Mouse (Mus musculus): ENCODE results near the gene Olfr1457. TPM values are rescaled to one million over a fixed set of nuclear protein-coding genes. Genes with fewer than 3 reads are reported as not detected.

The Olfr1457 gene
- polyA plus RNA-seq (2015; fragmentation: Nextera tagmentation; extraction: Ambion mirVana) = not detected in 2 replicates

DNA sequence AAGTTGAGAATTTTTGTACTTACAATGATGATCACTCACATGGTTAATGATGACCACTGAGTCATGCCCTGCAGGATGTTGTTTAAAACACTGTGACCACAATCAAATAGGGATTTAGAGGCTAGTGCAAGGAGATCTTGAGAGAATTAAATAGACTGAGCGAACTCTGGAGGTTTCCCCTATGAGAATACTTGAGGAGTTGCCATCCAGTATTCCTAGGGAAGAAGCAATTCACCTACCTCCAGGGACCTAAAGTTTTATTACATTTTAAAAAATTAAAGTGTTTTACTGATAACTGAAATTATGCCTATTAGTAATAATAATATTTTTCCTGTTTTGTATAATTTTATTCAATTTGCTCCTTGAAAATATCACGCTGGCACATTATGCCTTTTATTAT, at the start of gene Olfr1457:
TSS of gene Olfr1457 (minus strand) at position 101 of the 400 bp plus-strand sequence.
- no peak for ATAC-seq
- H3K4me1 ChIP-seq (replicated peaks) = no peaks in the 10 kb centered on the region
- H3K27me3 ChIP-seq (replicated peaks) = no peaks in the 10 kb centered on the region
- H3K4me2 ChIP-seq (replicated peaks) = no peak within 1 kb of the TSS
- 78% methylated on average over 2 of the region's 2 CpGs for WGBS
- H3K27ac ChIP-seq = no peak within 1 kb of the TSS
- H3K36me3 ChIP-seq = no peaks in the 10 kb centered on the region
- no peak within 1 kb of the TSS for H3K9ac ChIP-seq
- no peaks in the 10 kb centered on the region for H3K9me3 ChIP-seq
- H3K4me3 ChIP-seq (replicated peaks) = no peak within 1 kb of the TSS

DNA sequence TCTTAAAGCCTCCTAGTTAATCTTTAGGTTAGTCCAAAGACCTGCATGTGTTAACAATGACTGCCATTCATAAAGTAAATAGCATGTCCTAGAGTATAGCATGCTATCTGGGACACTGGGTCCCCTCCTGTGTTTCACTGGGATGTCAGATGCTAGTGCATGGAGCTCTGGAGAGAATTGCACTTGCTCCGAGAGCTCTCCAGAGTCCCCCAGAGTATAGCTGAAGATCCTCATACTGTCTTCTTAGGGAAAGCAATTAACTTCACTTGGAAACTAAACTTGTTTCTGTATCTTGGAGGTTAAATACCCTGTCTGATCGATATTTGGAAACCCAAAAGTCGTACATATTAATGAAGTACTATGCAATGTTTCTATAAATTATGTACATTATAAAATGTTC, 9.0 kb upstream of the Olfr1457 start, which contains the start of gene Olfr1458:
TSS of gene Olfr1458 (minus strand) at position 101 of the 400 bp plus-strand sequence.
- H3K4me1 ChIP-seq (replicated peaks) = no peaks in the 10 kb centered on the region
- WGBS = 84% methylated on average over 3 of the region's 3 CpGs
- H3K4me3 ChIP-seq (replicated peaks) = no peak within 1 kb of the TSS
- no peak for ATAC-seq
- H3K4me2 ChIP-seq (replicated peaks) = no peak within 1 kb of the TSS
- no peaks in the 10 kb centered on the region for H3K9me3 ChIP-seq
- H3K36me3 ChIP-seq = no peaks in the 10 kb centered on the region
- H3K27me3 ChIP-seq (replicated peaks) = no peaks in the 10 kb centered on the region
- H3K27ac ChIP-seq = no peak within 1 kb of the TSS
- H3K9ac ChIP-seq = no peak within 1 kb of the TSS

DNA sequence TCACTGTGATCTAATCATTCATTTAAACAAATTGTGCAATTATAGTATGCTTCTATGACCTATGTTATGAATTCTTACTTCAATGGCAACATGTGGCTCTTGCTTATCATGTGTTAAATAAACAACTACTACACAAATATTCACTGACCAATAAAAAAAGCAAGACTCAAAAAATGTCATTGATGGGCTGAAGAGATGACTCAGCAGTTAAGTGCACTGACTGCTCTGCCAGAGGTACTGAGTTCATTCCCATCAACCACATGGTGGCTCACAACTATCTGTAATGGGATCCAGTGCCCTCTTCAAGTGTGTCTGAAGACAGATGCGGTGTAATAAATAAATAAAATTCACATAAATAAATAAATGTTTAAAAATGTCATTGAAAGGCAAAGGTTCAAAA, 3.8 kb downstream of the Olfr1457 start:
- WGBS = 84% methylated on average over 1 of the region's 1 CpGs
- no peaks in the 10 kb centered on the region for H3K9me3 ChIP-seq
- no peak overlapping the region for H3K4me2 ChIP-seq (replicated peaks)
- H3K27me3 ChIP-seq (replicated peaks) = no peaks in the 10 kb centered on the region
- no peaks in the 10 kb centered on the region for H3K4me1 ChIP-seq (replicated peaks)
- H3K36me3 ChIP-seq = no peaks in the 10 kb centered on the region
- H3K27ac ChIP-seq = no peak overlapping the region
- no peak for ATAC-seq
- no peak overlapping the region for H3K4me3 ChIP-seq (replicated peaks)
- H3K9ac ChIP-seq = no peak overlapping the region

DNA sequence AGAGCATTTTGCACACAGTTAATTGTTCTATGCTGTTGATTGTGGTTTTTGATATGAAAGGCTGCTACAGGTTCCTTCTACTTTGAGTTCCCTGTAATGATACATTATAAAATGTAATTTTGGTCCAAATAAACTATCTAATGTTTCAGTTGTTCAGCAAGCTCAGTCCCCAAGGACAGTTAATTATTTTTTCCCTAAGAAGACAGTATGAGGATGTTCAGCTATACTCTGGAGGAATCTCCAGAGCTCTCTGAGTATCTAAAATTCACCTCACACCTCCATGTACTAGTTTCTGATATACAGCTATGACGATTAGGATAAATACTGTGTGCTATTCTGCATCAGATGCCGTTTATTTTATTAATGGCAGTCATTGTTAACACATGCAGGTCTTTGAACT, 37.4 kb downstream of the Olfr1457 start, which contains the start of gene Olfr1454:
TSS of gene Olfr1454 (plus strand) at position 301 of the 400 bp plus-strand sequence.
- Histone ChIP-seq H3K4me3 (replicated peaks) (no peak within 1 kb of the TSS), H3K27ac (no peak within 1 kb of the TSS), H3K4me1 (replicated peaks) (no peaks in the 10 kb centered on the region), H3K36me3 (no peaks in the 10 kb centered on the region), H3K9ac (no peak within 1 kb of the TSS), H3K27me3 (replicated peaks) (no peaks in the 10 kb centered on the region), H3K4me2 (replicated peaks) (no peak within 1 kb of the TSS), H3K9me3 (no peaks in the 10 kb centered on the region)
- 75% methylated on average over 2 of the region's 2 CpGs for WGBS
- no peak for ATAC-seq

Other genes with a start within 250 kb of the Olfr1457 start
- not detected in 2 replicates for gene Olfr1444, start 240.6 kb downstream of the Olfr1457 start, polyA plus RNA-seq (2015; fragmentation: Nextera tagmentation; extraction: Ambion mirVana)
- gene Olfr1445, start 214.0 kb downstream of the Olfr1457 start, polyA plus RNA-seq (2015; fragmentation: Nextera tagmentation; extraction: Ambion mirVana) = not detected in 2 replicates
- not detected in 2 replicates for gene Olfr1446, start 204.4 kb downstream of the Olfr1457 start, polyA plus RNA-seq (2015; fragmentation: Nextera tagmentation; extraction: Ambion mirVana)
- not detected in 2 replicates for gene Olfr1447, start 194.1 kb downstream of the Olfr1457 start, polyA plus RNA-seq (2015; fragmentation: Nextera tagmentation; extraction: Ambion mirVana)
- gene Olfr1448, start 173.5 kb downstream of the Olfr1457 start, polyA plus RNA-seq (2015; fragmentation: Nextera tagmentation; extraction: Ambion mirVana) = not detected in 2 replicates
- gene Olfr1449, start 167.1 kb downstream of the Olfr1457 start, polyA plus RNA-seq (2015; fragmentation: Nextera tagmentation; extraction: Ambion mirVana) = not detected in 2 replicates
- gene Olfr1450, start 147.6 kb downstream of the Olfr1457 start, polyA plus RNA-seq (2015; fragmentation: Nextera tagmentation; extraction: Ambion mirVana) = not detected in 2 replicates
- gene Olfr1451, start 102.9 kb downstream of the Olfr1457 start, polyA plus RNA-seq (2015; fragmentation: Nextera tagmentation; extraction: Ambion mirVana) = not detected in 2 replicates
- gene Olfr1453, start 69.6 kb downstream of the Olfr1457 start, polyA plus RNA-seq (2015; fragmentation: Nextera tagmentation; extraction: Ambion mirVana) = not detected in 2 replicates
- gene Olfr1454, start 37.3 kb downstream of the Olfr1457 start, polyA plus RNA-seq (2015; fragmentation: Nextera tagmentation; extraction: Ambion mirVana) = not detected in 2 replicates
- gene Olfr1458, start 8.9 kb upstream of the Olfr1457 start, polyA plus RNA-seq (2015; fragmentation: Nextera tagmentation; extraction: Ambion mirVana) = not detected in 2 replicates
- not detected in 2 replicates for gene Olfr1459, start 51.7 kb upstream of the Olfr1457 start, polyA plus RNA-seq (2015; fragmentation: Nextera tagmentation; extraction: Ambion mirVana)
- not detected in 2 replicates for gene Olfr1461, start 65.1 kb upstream of the Olfr1457 start, polyA plus RNA-seq (2015; fragmentation: Nextera tagmentation; extraction: Ambion mirVana)
- gene Olfr1462, start 87.8 kb upstream of the Olfr1457 start, polyA plus RNA-seq (2015; fragmentation: Nextera tagmentation; extraction: Ambion mirVana) = not detected in 2 replicates
- gene Olfr1463, start 133.4 kb upstream of the Olfr1457 start, polyA plus RNA-seq (2015; fragmentation: Nextera tagmentation; extraction: Ambion mirVana) = not detected in 2 replicates
- gene Olfr1465, start 217.7 kb upstream of the Olfr1457 start, polyA plus RNA-seq (2015; fragmentation: Nextera tagmentation; extraction: Ambion mirVana) = not detected in 2 replicates
- gene Olfr1466, start 241.0 kb upstream of the Olfr1457 start, polyA plus RNA-seq (2015; fragmentation: Nextera tagmentation; extraction: Ambion mirVana) = not detected in 2 replicates

Data from intestine, embryonic 15.5 days (tissue).